Mouse (Mus musculus): ENCODE data around the gene Gjb3. TPM values are rescaled to one million over a fixed set of nuclear protein-coding genes. Genes with fewer than 3 reads are reported as not detected.

The Gjb3 gene
- total and polyA plus RNA-seq, 3 experiments = not detected

- Histone ChIP-seq H3K27me3 (ENCODE audit: control insufficient read depth in 1 of 2, insufficient read depth in 2 of 2, low read length in 2 of 2) (no peaks in the 10 kb centered on the region), H3K9me3 (replicated peaks; ENCODE audit: insufficient read depth, low read length) (no peaks in the 10 kb centered on the region), H3K27ac (ENCODE audit: control insufficient read depth, low read depth, low read length) (no peak overlapping the region), H3K36me3 (ENCODE audit: control insufficient read depth in 1 of 2, insufficient read depth in 2 of 2, low read length in 2 of 2) (no peaks in the 10 kb centered on the region), H3K4me1 (ENCODE audit: control insufficient read depth in 1 of 2, insufficient read depth in 2 of 2, low read length in 2 of 2) (no peaks in the 10 kb centered on the region), H3K79me2 (ENCODE audit: control insufficient read depth, insufficient read depth, low read length, poor library complexity) (no peaks in the 10 kb centered on the region), H3K9ac (ENCODE audit: control insufficient read depth, low read depth, low read length, poor library complexity, severe bottlenecking) (no peak overlapping the region), H3K4me3 (ENCODE audit: control insufficient read depth in 1 of 2, insufficient read depth in 1 of 2, low read depth in 2 of 2, low read length in 2 of 2) (no peak overlapping the region)
- TF ChIP-seq ZC3H11A (IDR thresholded peaks at IDR 0.05; ENCODE audit: low read depth, low read length) (0 out of 2 replicates have a peak, but pooled peaks have one; percentile 17), RAD21 (IDR thresholded peaks at IDR 0.05; ENCODE audit: low read depth, low read length) (peak; percentile 56), EP300 (IDR thresholded peaks at IDR 0.05; ENCODE audit: low read depth in 1 of 2, low read length in 2 of 2) (no peak), SMC3 (IDR thresholded peaks at IDR 0.05; ENCODE audit: low read depth, low read length) (peak; percentile 48), E2F4 (IDR thresholded peaks at IDR 0.05; ENCODE audit: borderline replicate concordance, low read depth, low read length) (no peak), CTCF (IDR thresholded peaks at IDR 0.05 in 2 of 3, conservative IDR thresholded peaks at IDR 0.05 in 1 of 3; ENCODE audit: control insufficient read depth in 1 of 3, insufficient read depth in 1 of 3, low read depth in 2 of 3, low read length in 3 of 3, poor library complexity in 1 of 3, severe bottlenecking in 1 of 3) (peak; percentile 55 to 74 (median 65))
- peak; percentile 48 for DNase-seq (ENCODE audit: low read depth, low spot score)
Measured at GRCm38 (mm10) chr4:127319613-127320012, 11.0 kb downstream of the Gjb3 start.

GRCm38 (mm10) chr4:127317143-127317542 is 13.5 kb downstream of the Gjb3 start:
- no peaks in the 10 kb centered on the region for H3K4me1 ChIP-seq (ENCODE audit: control insufficient read depth in 1 of 2, insufficient read depth in 2 of 2, low read length in 2 of 2)
- H3K27me3 ChIP-seq (ENCODE audit: control insufficient read depth in 1 of 2, insufficient read depth in 2 of 2, low read length in 2 of 2) = no peaks in the 10 kb centered on the region
- H3K27ac ChIP-seq (ENCODE audit: control insufficient read depth, low read depth, low read length) = no peak overlapping the region
- TF ChIP-seq POLR2AphosphoS2 (IDR thresholded peaks at IDR 0.05; ENCODE audit: low read length) = no peak
- no peaks in the 10 kb centered on the region for H3K79me2 ChIP-seq (ENCODE audit: control insufficient read depth, insufficient read depth, low read length, poor library complexity)
- no peaks in the 10 kb centered on the region for H3K9me3 ChIP-seq (replicated peaks; ENCODE audit: insufficient read depth, low read length)
- no peak for DNase-seq (ENCODE audit: low read depth, low spot score)
- no peak overlapping the region for H3K4me3 ChIP-seq (ENCODE audit: control insufficient read depth in 1 of 2, insufficient read depth in 1 of 2, low read depth in 2 of 2, low read length in 2 of 2)
- no peaks in the 10 kb centered on the region for H3K36me3 ChIP-seq (ENCODE audit: control insufficient read depth in 1 of 2, insufficient read depth in 2 of 2, low read length in 2 of 2)
- H3K9ac ChIP-seq (ENCODE audit: control insufficient read depth, low read depth, low read length, poor library complexity, severe bottlenecking) = no peak overlapping the region

- H3K9me3 ChIP-seq (replicated peaks; ENCODE audit: insufficient read depth, low read length) = no peaks in the 10 kb centered on the region
- H3K27me3 ChIP-seq (ENCODE audit: control insufficient read depth in 1 of 2, insufficient read depth in 2 of 2, low read length in 2 of 2) = no peaks in the 10 kb centered on the region
- no peak for TF ChIP-seq E2F4 (IDR thresholded peaks at IDR 0.05; ENCODE audit: borderline replicate concordance, low read depth, low read length)
- TF ChIP-seq ELF1 (IDR thresholded peaks at IDR 0.05; ENCODE audit: low read depth, low read length) = no peak
- no peak for TF ChIP-seq ZKSCAN1 (IDR thresholded peaks at IDR 0.05; ENCODE audit: low read depth, low read length)
- TF ChIP-seq HCFC1 (IDR thresholded peaks at IDR 0.05; ENCODE audit: low read depth, low read length) = no peak
- TF ChIP-seq ZMIZ1 (IDR thresholded peaks at IDR 0.05; ENCODE audit: low read depth, low read length) = no peak
- no peak for TF ChIP-seq TAL1 (IDR thresholded peaks at IDR 0.05; ENCODE audit: low read length)
- TF ChIP-seq NELFE (IDR thresholded peaks at IDR 0.05; ENCODE audit: low read depth, low read length) = no peak
- no peak for TF ChIP-seq MYB (IDR thresholded peaks at IDR 0.05; ENCODE audit: low read depth, low read length)
- TF ChIP-seq NRF1 (IDR thresholded peaks at IDR 0.05; ENCODE audit: insufficient read depth, low read depth, low read length, poor library complexity, severe bottlenecking) = no peak
- TF ChIP-seq RAD21 (IDR thresholded peaks at IDR 0.05; ENCODE audit: low read depth, low read length) = no peak
- TF ChIP-seq RCOR1 (IDR thresholded peaks at IDR 0.05; ENCODE audit: low read depth, low read length) = no peak
- TF ChIP-seq USF2 (IDR thresholded peaks at IDR 0.05; ENCODE audit: borderline replicate concordance in 1 of 2, insufficient read depth in 1 of 2, low read depth in 1 of 2, low read length in 2 of 2) = no peak
- no peak overlapping the region for H3K4me3 ChIP-seq (ENCODE audit: control insufficient read depth in 1 of 2, insufficient read depth in 1 of 2, low read depth in 2 of 2, low read length in 2 of 2)
- no peaks in the 10 kb centered on the region for H3K79me2 ChIP-seq (ENCODE audit: control insufficient read depth, insufficient read depth, low read length, poor library complexity)
- DNase-seq (ENCODE audit: low read depth, low spot score) = no peak
- no peaks in the 10 kb centered on the region for H3K4me1 ChIP-seq (ENCODE audit: control insufficient read depth in 1 of 2, insufficient read depth in 2 of 2, low read length in 2 of 2)
- no peak overlapping the region for H3K27ac ChIP-seq (ENCODE audit: control insufficient read depth, low read depth, low read length)
- no peak overlapping the region for H3K9ac ChIP-seq (ENCODE audit: control insufficient read depth, low read depth, low read length, poor library complexity, severe bottlenecking)
- H3K36me3 ChIP-seq (ENCODE audit: control insufficient read depth in 1 of 2, insufficient read depth in 2 of 2, low read length in 2 of 2) = no peaks in the 10 kb centered on the region
Measured at GRCm38 (mm10) chr4:127315753-127316152, 14.9 kb downstream of the Gjb3 start.
